Mouse (Mus musculus) lung, embryonic 15.5 days (tissue): Measurements from ENCODE around the gene G0s2. TPM values are rescaled to one million over a fixed set of nuclear protein-coding genes. Genes with fewer than 3 reads are reported as not detected.

Experiments
- ATAC-seq: fragments of 200-750 bp; cut with Nextera tagmentation; 2 replicates; pipeline ENCODE4 v1.8.0; 2017; ENCODE audit warnings: moderate number of reproducible peaks, borderline replicate concordance; ENCODE audit not compliant: low FRiP score, low TSS enrichment; ENCODE audit errors: extremely low read depth
- H3K27ac ChIP-seq: fragments of 300-500 bp; sonication (generic); 2 replicates; pipeline ENCODE4 v1.5.1; 2015; ENCODE audit warnings: moderate library complexity, mild to moderate bottlenecking, inconsistent platforms
- H3K27me3 ChIP-seq: fragments of 300-500 bp; sonication (generic); 2 replicates; pipeline ENCODE4 v1.6.1; 2015; ENCODE audit warnings: inconsistent platforms
- H3K36me3 ChIP-seq: fragments of 300-500 bp; sonication (generic); 2 replicates; pipeline ENCODE4 v1.6.1; 2015; ENCODE audit warnings: inconsistent platforms
- H3K4me1 ChIP-seq: fragments of 300-500 bp; sonication (generic); 2 replicates; pipeline ENCODE4 v1.6.1; 2015; ENCODE audit warnings: inconsistent platforms
- H3K4me2 ChIP-seq: fragments of 300-500 bp; sonication (generic); 2 replicates; pipeline ENCODE4 v1.6.1; 2015; ENCODE audit warnings: inconsistent platforms, mild to moderate bottlenecking, moderate library complexity
- H3K4me3 ChIP-seq: fragments of 300-500 bp; sonication (generic); 2 replicates; pipeline ENCODE4 v1.5.1; 2015; ENCODE audit warnings: mild to moderate bottlenecking, inconsistent platforms
- H3K9ac ChIP-seq: fragments of 300-500 bp; sonication (generic); 2 replicates; pipeline ENCODE4 v1.6.1; 2015; ENCODE audit warnings: inconsistent platforms
- H3K9me3 ChIP-seq: fragments of 300-500 bp; sonication (generic); 2 replicates; pipeline ENCODE4 v1.6.1; 2016; ENCODE audit warnings: inconsistent platforms
- WGBS: fragments of 180-500 bp; shearing (Covaris S2); methylation state at CpG from one replicate; pipeline ENCODE4 v1.1.7; 2015; 5-methylcytosine and 5-hydroxymethylcytosine counted together
- polyA plus RNA-seq: library from polyadenylated mRNA; unstranded; fragments of >200 nt; fragmentation: Nextera tagmentation; extraction: Ambion mirVana; gene quantifications from 2 replicates; pipeline ENCODE4 v1.2.1, GENCODE M21; 2015

The G0s2 gene
- 148 and 169 TPM in 2 replicates for polyA plus RNA-seq

DNA sequence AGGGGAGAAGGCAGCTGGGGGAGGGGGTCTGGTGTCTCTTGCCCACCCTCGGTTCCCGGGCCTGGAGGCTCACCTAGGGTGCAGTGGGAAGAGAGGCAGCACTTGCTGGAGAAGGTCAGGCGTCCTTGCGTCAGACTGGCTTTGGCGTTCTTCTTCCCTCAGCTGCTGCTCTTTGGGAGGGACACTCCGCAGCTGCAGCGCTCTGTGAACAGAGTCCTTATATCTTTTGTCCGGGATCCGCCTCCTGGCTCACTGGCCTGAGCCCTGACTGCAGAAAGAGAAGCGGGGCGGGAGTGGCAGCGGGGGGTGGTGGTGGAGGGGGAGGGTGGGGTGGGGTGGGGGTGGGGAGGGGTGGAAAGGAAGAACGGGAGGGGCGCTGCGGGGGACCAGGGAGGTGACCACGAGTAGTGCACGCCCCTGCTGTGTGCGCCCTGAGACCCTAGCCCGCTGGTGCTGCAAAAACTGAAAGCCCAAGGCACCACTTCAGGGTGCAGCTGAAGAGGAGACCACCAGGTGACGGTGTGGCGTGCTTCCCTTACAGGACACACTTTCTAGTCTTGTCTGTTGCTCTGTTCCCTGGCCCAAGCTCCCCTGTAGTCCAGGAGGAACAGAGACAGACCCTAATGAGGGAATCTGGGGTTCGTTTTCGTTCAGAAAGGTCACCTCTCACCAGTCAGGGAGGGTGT lies at the start of gene G0s2:
Gene G0s2 (minus strand): TSS at position 302 of the 686 bp plus-strand sequence.
- H3K36me3 ChIP-seq, result no peaks in the 10 kb centered on the region
- no peaks in the 10 kb centered on the region for H3K9me3 ChIP-seq
- no peaks in the 10 kb centered on the region for H3K27me3 ChIP-seq
- peak; percentile 89 for ATAC-seq
- WGBS, result 2% methylated on average over 20 of the region's 23 CpGs
- H3K4me3 ChIP-seq, result peak within 1 kb of the TSS; percentile 46
- H3K4me1 ChIP-seq, result peaks cover 8% of the 10 kb centered on the region; the same call in 1 of the 2 replicates
- peak within 1 kb of the TSS; percentile 49 for H3K9ac ChIP-seq
- H3K27ac ChIP-seq, result peak within 1 kb of the TSS; percentile 92
- H3K4me2 ChIP-seq, result peak within 1 kb of the TSS; percentile 63

DNA sequence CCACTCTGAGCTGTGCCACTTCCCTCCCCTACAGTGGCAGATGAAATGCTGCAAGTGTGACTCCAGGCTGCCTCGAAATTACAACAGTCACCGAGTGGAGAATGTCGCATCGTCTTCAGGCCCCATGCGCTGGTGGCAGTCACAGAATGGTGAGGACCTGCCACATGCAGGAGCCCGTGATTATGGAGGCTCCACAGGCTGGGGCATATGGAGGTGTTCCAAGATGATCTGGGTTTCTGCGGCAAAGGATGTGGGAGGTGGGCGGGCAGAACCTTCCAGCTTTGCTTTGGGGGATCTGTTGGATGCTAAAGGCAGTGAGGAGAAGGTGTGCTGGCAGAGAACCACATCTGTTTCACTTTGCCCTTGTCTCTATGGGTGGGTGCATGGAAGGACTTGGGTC lies 47.4 kb upstream of the G0s2 start:
- H3K9me3 ChIP-seq, result no peaks in the 10 kb centered on the region
- no peak for ATAC-seq
- no peak overlapping the region for H3K9ac ChIP-seq
- H3K36me3 ChIP-seq, result no peaks in the 10 kb centered on the region
- WGBS, result 82% methylated on average over 8 of the region's 8 CpGs
- peaks cover 13% of the 10 kb centered on the region for H3K4me1 ChIP-seq
- H3K27me3 ChIP-seq, result no peaks in the 10 kb centered on the region
- no peak overlapping the region for H3K27ac ChIP-seq
- H3K4me3 ChIP-seq, result no peak overlapping the region
- H3K4me2 ChIP-seq, result no peak overlapping the region

DNA sequence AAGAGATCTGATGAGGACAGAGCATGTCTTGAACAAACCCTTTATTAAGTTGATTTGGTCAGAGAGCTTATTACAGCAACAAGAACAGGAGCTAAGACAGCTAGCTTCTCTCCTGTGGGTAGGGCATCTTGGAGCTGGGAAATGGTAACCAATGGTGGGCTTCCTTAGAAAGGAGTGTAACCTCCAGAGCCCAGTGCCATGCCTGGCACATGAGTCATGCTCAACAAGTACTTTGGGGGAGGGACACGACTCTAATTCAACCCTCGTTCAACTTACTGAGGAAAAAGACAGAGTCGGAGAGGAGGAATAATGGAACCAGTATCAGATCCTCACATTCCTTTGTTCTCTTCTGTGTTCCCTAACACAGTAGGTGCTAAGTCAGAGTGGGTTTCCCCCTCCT lies 46.7 kb upstream of the G0s2 start:
- Histone ChIP-seq H3K27ac (no peak overlapping the region), H3K9ac (no peak overlapping the region), H3K27me3 (no peaks in the 10 kb centered on the region), H3K4me3 (no peak overlapping the region), H3K9me3 (no peaks in the 10 kb centered on the region), H3K36me3 (no peaks in the 10 kb centered on the region), H3K4me2 (no peak overlapping the region), H3K4me1 (peaks cover 20% of the 10 kb centered on the region)
- ATAC-seq, result no peak
- WGBS, result 30% methylated on average over 3 of the region's 3 CpGs

DNA sequence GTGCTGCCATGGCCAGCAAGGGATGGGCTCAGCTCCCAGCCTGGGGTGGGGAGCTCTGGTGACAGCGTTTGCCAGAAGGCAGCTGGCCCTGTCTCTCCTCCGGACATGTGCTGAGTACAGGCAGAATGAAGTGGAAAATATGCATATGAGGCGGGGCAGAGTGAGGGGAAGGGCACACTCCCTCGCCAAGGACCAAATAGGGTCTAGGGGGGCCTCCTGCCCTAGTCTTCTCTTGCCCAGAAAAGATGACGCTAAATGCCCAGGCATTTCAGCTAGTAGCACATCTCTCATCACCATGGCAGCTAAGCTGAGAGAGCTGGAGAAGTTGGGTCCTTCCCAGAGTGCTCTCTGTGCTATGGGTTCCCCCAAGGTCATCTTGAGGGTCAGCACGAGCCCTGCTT lies 44.1 kb upstream of the G0s2 start:
- Histone ChIP-seq H3K27ac (peak overlapping the region; percentile 87), H3K36me3 (no peaks in the 10 kb centered on the region), H3K9me3 (no peaks in the 10 kb centered on the region), H3K4me3 (no peak overlapping the region), H3K27me3 (no peaks in the 10 kb centered on the region), H3K4me2 (no peak overlapping the region), H3K9ac (no peak overlapping the region), H3K4me1 (peaks cover 21% of the 10 kb centered on the region)
- WGBS, result 29% methylated on average over 6 of the region's 6 CpGs
- ATAC-seq, result peak; percentile 88

DNA sequence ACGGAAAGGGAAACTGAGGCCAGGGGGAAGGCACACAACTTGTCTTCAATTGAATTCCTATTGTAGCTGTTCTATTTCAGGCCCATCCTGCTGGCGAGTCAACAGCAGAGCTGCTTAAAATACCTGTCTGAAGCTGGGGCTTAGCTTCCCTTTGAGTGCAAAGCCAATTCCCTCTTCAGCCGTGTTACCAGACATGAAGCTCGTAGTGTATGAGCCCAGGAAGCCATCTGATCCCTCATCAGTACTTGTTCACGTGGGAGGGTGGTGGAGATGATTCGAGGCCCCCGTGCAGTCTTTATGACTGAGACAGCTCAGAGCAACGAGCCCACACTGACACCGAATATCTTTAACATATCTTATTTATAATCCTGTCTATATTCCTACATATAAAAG lies 43.3 kb upstream of the G0s2 start:
- Histone ChIP-seq H3K9ac (no peak overlapping the region), H3K9me3 (no peaks in the 10 kb centered on the region), H3K36me3 (no peaks in the 10 kb centered on the region), H3K4me1 (peaks cover 21% of the 10 kb centered on the region), H3K4me2 (no peak overlapping the region), H3K27me3 (no peaks in the 10 kb centered on the region), H3K4me3 (no peak overlapping the region), H3K27ac (peak overlapping the region; percentile 95)
- WGBS, result 64% methylated on average over 9 of the region's 9 CpGs
- no peak for ATAC-seq

DNA sequence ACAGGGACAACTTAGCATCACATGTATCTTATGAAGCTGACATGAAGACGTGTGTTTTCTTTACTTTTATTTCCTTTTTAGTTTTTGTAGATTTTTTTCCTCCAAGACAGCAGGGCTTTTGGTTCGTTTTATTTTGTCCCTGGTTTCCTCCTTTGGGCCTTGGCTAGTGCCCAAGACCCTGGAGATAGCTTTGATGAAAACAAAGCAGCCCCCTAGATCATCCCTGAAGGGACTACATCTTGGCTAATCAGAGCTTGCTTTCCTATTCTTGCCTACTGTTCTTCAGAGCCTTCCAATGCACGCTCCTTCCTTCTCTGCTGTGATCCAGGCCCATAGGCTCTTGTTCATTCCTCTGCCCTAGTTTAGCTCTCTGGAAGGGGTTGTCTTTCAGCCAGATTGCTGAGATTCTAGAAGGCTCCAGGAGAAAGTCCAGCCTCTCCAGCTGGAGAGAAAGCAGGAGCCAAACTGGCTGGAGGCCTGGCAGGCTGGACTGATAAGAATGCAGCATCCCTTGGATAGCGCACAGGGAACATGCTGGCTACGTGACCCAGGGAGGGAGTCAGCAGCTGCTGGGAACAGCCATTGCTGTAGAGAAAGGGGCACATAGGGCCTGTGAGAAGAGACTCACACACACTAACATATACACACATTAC lies 42.8 kb upstream of the G0s2 start:
- 41% methylated on average over 5 of the region's 5 CpGs for WGBS
- H3K4me1 ChIP-seq, result peaks cover 21% of the 10 kb centered on the region
- no peaks in the 10 kb centered on the region for H3K27me3 ChIP-seq

DNA sequence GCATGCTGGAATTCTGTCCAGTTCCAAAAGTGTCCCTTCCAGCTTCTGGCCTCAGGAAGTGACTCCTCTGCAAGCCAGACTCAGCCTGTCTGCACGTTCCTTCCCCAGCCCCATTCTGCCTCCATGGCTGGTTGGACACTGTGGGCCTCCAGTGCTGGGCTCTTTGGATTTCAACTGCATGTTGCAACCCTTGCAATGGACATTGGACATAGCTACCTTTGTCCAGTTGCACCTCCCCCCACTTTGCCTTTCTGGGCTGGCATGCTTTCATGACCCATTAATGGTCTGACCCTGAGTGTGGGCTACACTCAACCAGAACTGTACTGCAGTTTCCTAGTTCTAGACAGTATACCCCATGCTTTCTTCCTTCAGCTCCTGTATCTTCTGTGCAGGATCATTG lies 38.6 kb upstream of the G0s2 start:
- H3K27ac ChIP-seq, result no peak overlapping the region
- no peaks in the 10 kb centered on the region for H3K9me3 ChIP-seq
- H3K27me3 ChIP-seq, result no peaks in the 10 kb centered on the region
- ATAC-seq, result no peak
- no peak overlapping the region for H3K4me2 ChIP-seq
- WGBS, result 77% methylated on average over 1 of the region's 1 CpGs
- H3K36me3 ChIP-seq, result no peaks in the 10 kb centered on the region
- H3K4me1 ChIP-seq, result peaks cover 19% of the 10 kb centered on the region
- no peak overlapping the region for H3K9ac ChIP-seq
- no peak overlapping the region for H3K4me3 ChIP-seq

More for the DNA sequence above, 42.8 kb upstream of the G0s2 start:
- Histone ChIP-seq H3K9me3 (no peaks in the 10 kb centered on the region), H3K36me3 (no peaks in the 10 kb centered on the region), H3K9ac (no peak overlapping the region), H3K4me3 (no peak overlapping the region), H3K4me2 (no peak overlapping the region), H3K27ac (peak overlapping the region; percentile 95)
- ATAC-seq, result peak; percentile 91

DNA sequence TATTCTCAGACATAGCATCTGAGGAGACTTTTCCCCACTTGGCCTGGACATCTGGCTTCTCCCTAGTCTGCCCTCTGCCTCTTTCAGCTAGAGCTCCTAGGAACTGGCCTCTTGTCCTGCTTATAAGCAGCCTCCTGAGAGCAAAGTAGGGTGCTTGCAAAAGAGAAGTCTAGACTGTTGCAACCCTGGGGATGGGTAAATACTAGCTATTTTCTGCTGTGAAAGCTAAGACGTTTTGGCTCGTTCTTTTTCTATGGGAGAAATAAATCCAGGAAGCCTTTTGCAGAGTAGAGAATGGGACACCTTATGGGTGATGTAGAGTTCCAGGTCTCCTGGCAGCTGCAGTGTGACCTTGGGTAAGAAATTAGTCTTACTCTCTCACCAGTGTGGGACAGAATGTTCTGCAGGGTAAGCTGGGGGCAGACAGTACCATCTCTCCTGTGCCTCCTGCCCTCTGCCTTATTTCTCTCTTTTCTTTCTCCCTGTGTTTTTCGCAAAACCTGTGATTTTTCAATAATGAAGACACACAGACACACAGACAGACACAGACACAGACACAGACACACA lies 37.6 kb upstream of the G0s2 start:
- peak overlapping the region; percentile 37; the same call in 1 of the 2 replicates for H3K27ac ChIP-seq
- peaks cover 15% of the 10 kb centered on the region; the same call in 1 of the 2 replicates for H3K4me1 ChIP-seq
- no peak overlapping the region for H3K4me3 ChIP-seq
- 86% methylated on average over 3 of the region's 3 CpGs for WGBS
- H3K4me2 ChIP-seq, result no peak overlapping the region
- ATAC-seq, result no peak
- no peaks in the 10 kb centered on the region for H3K36me3 ChIP-seq
- no peaks in the 10 kb centered on the region for H3K9me3 ChIP-seq
- no peaks in the 10 kb centered on the region for H3K27me3 ChIP-seq
- H3K9ac ChIP-seq, result no peak overlapping the region

DNA sequence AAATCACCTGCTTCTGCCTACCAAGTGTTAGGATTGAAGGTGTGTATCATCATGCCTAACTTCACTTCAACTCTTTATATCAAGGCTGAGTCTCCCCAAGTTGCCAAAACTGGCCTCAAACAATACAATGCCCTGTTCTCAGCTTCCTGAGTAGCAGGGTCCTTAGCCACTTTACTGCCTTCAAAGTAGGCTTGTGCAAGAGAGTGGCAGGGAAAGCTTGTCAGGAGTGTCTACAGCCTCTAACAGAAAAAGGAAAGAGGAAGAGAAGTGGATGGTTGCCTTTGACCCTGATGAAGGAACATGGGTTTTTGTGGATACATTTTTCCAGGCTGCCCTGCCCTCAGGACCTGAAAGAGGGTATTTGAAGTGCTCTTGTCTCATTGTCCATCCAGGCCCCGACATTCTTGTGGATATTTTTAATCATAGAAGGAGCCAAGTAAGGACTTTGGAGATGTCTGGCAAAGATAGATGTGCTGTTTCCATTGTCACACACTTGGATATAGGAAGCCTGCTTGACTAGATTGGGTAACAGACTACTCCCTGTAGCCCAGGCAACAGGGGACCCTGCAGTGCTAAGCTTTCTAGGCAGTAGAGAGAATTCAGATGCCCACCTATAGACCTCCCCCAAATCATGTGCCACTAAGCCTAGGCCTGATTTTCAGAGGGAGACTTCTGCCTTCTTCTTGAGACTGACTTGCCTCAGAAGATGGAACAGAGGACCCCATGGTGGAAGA lies 36.9 kb upstream of the G0s2 start:
- H3K36me3 ChIP-seq, result no peaks in the 10 kb centered on the region
- no peaks in the 10 kb centered on the region for H3K9me3 ChIP-seq
- ATAC-seq, result peak; percentile 49; the same call in 1 of the 2 replicates

DNA sequence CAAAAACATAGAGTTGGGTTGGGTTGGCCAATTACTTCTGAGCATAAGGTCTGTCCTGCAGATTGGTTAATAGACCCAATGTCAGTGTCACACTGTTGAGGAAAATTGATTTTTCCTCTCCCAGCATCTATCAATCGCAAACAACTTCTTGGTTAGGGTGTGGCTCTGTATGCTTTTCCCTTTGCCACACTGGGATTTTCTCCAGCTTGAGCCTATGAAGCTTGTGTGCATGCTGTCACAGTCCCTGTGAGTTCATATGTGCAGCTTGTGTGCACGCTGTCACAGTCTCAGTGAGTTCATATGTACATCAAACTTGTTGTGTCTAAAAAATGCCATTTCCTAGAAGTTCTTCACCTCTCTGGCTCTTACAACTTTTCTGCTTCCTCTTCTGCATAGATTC lies 33.8 kb upstream of the G0s2 start:
- 88% methylated on average over 2 of the region's 2 CpGs for WGBS

More for the DNA sequence above, 36.9 kb upstream of the G0s2 start:
- H3K4me2 ChIP-seq, result no peak overlapping the region
- H3K27me3 ChIP-seq, result no peaks in the 10 kb centered on the region
- H3K9ac ChIP-seq, result no peak overlapping the region
- 27% methylated on average over 1 of the region's 1 CpGs for WGBS
- peaks cover 10% of the 10 kb centered on the region; the same call in 1 of the 2 replicates for H3K4me1 ChIP-seq
- H3K27ac ChIP-seq, result peak overlapping the region; percentile 37; the same call in 1 of the 2 replicates
- H3K4me3 ChIP-seq, result no peak overlapping the region

DNA sequence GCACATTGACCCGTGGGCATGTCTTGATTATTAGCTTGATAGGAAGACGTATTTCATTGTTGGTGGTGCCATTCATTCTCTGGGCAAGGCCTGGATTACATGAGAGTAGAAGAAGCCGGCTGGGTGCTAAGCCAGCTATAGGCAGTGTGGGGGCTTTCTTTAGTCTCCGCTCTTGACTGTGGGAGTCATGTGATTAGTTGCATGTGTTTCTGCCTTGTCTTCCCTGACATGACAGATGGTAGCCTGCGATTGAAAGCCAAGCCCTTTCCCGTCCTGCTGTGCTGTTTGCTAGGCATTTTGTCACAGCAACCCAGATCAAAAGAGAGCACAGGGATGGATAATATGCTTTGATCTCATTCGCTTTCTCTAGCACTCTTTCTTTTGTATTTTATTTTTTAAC lies 32.4 kb upstream of the G0s2 start:
- Histone ChIP-seq H3K9ac (no peak overlapping the region), H3K9me3 (no peaks in the 10 kb centered on the region), H3K4me1 (peaks cover 17% of the 10 kb centered on the region), H3K4me3 (no peak overlapping the region), H3K27ac (no peak overlapping the region), H3K4me2 (no peak overlapping the region), H3K27me3 (no peaks in the 10 kb centered on the region), H3K36me3 (no peaks in the 10 kb centered on the region)
- no peak for ATAC-seq
- WGBS, result 45% methylated on average over 7 of the region's 7 CpGs

More for the DNA sequence above, 33.8 kb upstream of the G0s2 start:
- no peak overlapping the region for H3K9ac ChIP-seq
- peaks cover 7% of the 10 kb centered on the region; the same call in 1 of the 2 replicates for H3K4me1 ChIP-seq
- no peak overlapping the region for H3K4me3 ChIP-seq
- no peak overlapping the region for H3K4me2 ChIP-seq
- H3K27ac ChIP-seq, result no peak overlapping the region
- H3K9me3 ChIP-seq, result no peaks in the 10 kb centered on the region
- no peaks in the 10 kb centered on the region for H3K36me3 ChIP-seq
- ATAC-seq, result no peak
- no peaks in the 10 kb centered on the region for H3K27me3 ChIP-seq
